ENCODE assay signal across 33 mouse cellular contexts in the genomic region with DNA sequence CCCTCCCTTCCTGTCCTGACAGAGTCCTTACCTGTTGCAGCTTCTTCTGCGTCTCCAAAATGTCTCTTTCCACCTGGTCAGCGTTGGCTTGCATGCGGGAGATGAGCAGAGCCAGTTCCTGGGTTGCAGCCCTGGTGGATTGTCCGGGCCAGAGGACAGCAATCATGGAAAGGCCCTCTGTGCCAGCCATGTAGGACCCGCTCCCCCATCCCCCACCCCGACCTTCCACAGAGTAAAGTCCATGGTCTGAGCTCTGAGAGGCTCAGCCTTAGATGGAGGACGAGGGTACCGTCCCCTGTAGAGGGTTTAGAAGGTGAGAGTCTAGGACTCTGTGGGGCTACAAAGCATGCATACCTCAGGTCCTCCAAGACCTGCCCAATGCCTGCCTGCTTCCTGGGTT. TPM values are rescaled to one million over a fixed set of nuclear protein-coding genes. Genes with fewer than 3 reads are reported as not detected.
"Had no signal": no experiment of that assay in that cellular context is flagged by ENCODE, and none has a peak within 500 bp of the region (broad histone marks: within the 10 kb centered on the region; RNA-seq: fewer than 3 reads in every experiment).

No protein-coding gene starts in this region.

- H3K4me3 ChIP-seq: heart, adult 2 months; heart, embryonic 13.5 days; heart, embryonic 15.5 days; hindbrain, embryonic 13.5 days; hindbrain, embryonic 15.5 days; limb, embryonic 13.5 days; limb, embryonic 15.5 days; liver, embryonic 13.5 days; liver, embryonic 15.5 days had no signal

- H3K4me1 ChIP-seq: hindbrain, embryonic 15.5 days had no signal

- H3K9me3 ChIP-seq: heart, embryonic 13.5 days; heart, embryonic 15.5 days; hindbrain, embryonic 13.5 days; hindbrain, embryonic 15.5 days; limb, embryonic 13.5 days; limb, embryonic 15.5 days; liver, embryonic 13.5 days; liver, embryonic 15.5 days had no signal

- DNase-seq: forebrain, postnatal 0 days; gastrocnemius, postnatal 14 days; gastrocnemius, postnatal 36 days; heart, adult 11 months; heart, adult 2 months; heart, postnatal 14 days; heart, postnatal 36 days; kidney, adult 18-20 months; kidney, adult 9 months; kidney, postnatal 14 days; layer of hippocampus, adult 9-11 months; layer of hippocampus, postnatal 36 days; left cerebral cortex, postnatal 4 days; liver, embryonic 13.5 days; lung, adult 18-20 months had no signal

- H3K27ac ChIP-seq: heart, adult 2 months; heart, embryonic 13.5 days; heart, embryonic 15.5 days; hindbrain, embryonic 13.5 days; hindbrain, embryonic 15.5 days; hindbrain, postnatal 0 days; limb, embryonic 13.5 days; limb, embryonic 15.5 days; liver, embryonic 13.5 days; liver, embryonic 15.5 days had no signal

- ATAC-seq: forebrain, postnatal 0 days; hindbrain, postnatal 0 days; intestine, embryonic 16.5 days had no signal

- H3K9ac ChIP-seq: forebrain, postnatal 0 days; heart, embryonic 13.5 days; heart, embryonic 15.5 days; hindbrain, embryonic 13.5 days; hindbrain, embryonic 15.5 days; limb, embryonic 13.5 days; limb, embryonic 15.5 days; liver, embryonic 13.5 days; liver, embryonic 15.5 days had no signal

- H3K4me2 ChIP-seq: heart, embryonic 11.5 days; heart, embryonic 13.5 days; heart, embryonic 15.5 days; hindbrain, embryonic 13.5 days; hindbrain, embryonic 15.5 days; limb, embryonic 13.5 days; limb, embryonic 15.5 days; liver, embryonic 13.5 days; liver, embryonic 15.5 days had no signal

- H3K36me3 ChIP-seq: heart, embryonic 13.5 days; heart, embryonic 15.5 days; hindbrain, embryonic 13.5 days; hindbrain, embryonic 15.5 days; limb, embryonic 13.5 days; limb, embryonic 15.5 days; liver, embryonic 13.5 days; liver, embryonic 15.5 days had no signal

RNA-seq across cellular contexts. Expression of a gene that starts 45.8 kb away (rescaled TPM):
- total RNA-seq: forebrain, postnatal 0 days; heart, adult 2 months; heart, postnatal 14 days; heart, postnatal 36 days; hematopoietic stem cell, adult 5-6 weeks; hindbrain, postnatal 0 days; layer of hippocampus, adult 18-20 months; layer of hippocampus, adult 8-10 months; layer of hippocampus, postnatal 14 days; layer of hippocampus, postnatal 36 days; left cerebral cortex, adult 18-20 months; left cerebral cortex, adult 8-10 months; left cerebral cortex, postnatal 10 days; left cerebral cortex, postnatal 25 days had no signal
- polyA plus RNA-seq: heart, embryonic 13.5 days; liver, embryonic 13.5 days; liver, embryonic 15.5 days had no signal
